Mouse (Mus musculus): Measurements from ENCODE around the gene Gm11077. TPM values are rescaled to one million over a fixed set of nuclear protein-coding genes. Genes with fewer than 3 reads are reported as not detected.

The Gm11077 gene
- not detected in 2 replicates for polyA plus RNA-seq (2012; rRNA removed; ENCODE audit: low replicate concordance)

DNA sequence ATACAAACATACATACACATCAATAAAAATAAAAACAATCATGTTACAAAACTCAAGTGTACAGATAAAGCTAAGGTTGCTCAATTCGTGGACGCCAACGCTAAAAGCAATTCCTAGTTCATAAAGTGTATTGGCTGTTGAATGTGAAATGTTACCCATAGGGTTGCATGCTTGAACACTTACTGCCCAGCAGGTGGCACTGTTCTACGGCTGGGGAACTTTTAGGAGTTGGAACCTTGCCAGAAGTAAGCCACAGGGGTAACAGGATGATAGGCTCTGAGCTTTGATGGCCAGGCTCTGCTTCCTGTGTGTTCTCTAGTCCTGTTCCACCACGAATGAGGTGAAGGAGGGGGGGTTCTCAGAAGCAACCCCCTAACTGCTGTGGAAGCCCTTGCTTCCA is at the start of gene Gm11077:
Gm11077 (plus strand) TSS at position 13 of the 400 bp plus-strand sequence.

Other genes starting within 250 kb of the Gm11077 start
- 10.0 and 15.9 TPM in 2 replicates for gene Aebp2, start 106.6 kb upstream of the Gm11077 start, polyA plus RNA-seq (2012; rRNA removed; ENCODE audit: low replicate concordance)